Mouse (Mus musculus) cortical plate, adult 2 months (tissue): ENCODE results near the gene Gadd45g. TPM values are rescaled to one million over a fixed set of nuclear protein-coding genes. Genes with fewer than 3 reads are reported as not detected.

Experiments used
- H3K27ac ChIP-seq: fragments of 200-500 bp; 2 replicates; pipeline ENCODE4 v1.5.1; 2012; ENCODE audit warnings: low read length, control low read depth, inconsistent platforms; ENCODE audit not compliant: insufficient read depth
- H3K4me1 ChIP-seq: fragments of 200-500 bp; 2 replicates; pipeline ENCODE4 v1.6.1; 2011; ENCODE audit warnings: low read length; ENCODE audit not compliant: control insufficient read depth, insufficient read depth
- H3K4me3 ChIP-seq: fragments of 200-500 bp; 2 replicates; pipeline ENCODE4 v1.5.1; 2011; ENCODE audit warnings: mild to moderate bottlenecking, low read length, control low read depth; ENCODE audit not compliant: insufficient read depth
- CTCF ChIP-seq: fragments of 200-500 bp; IDR thresholded peaks from 2 replicates; pipeline ENCODE4 v1.5.1; 2011; ENCODE audit warnings: mild to moderate bottlenecking, control low read depth, low read length; ENCODE audit not compliant: insufficient read depth; ENCODE audit errors: extremely low read depth
- POLR2A ChIP-seq: fragments of 200-500 bp; IDR thresholded peaks from 2 replicates; pipeline ENCODE4 v1.6.1; 2011; ENCODE audit warnings: mild to moderate bottlenecking, low read length, control low read depth; ENCODE audit not compliant: insufficient read depth; ENCODE audit errors: extremely low read depth
- polyA plus RNA-seq: library from polyadenylated mRNA; depleted of rRNA; stranded (reverse); fragments of >200 nt; gene quantifications from 2 replicates; pipeline ENCODE4 v1.2.3, GENCODE M21; 2012; rRNA removed

The Gadd45g gene
- 38.0 and 41.9 TPM in 2 replicates for polyA plus RNA-seq

DNA sequence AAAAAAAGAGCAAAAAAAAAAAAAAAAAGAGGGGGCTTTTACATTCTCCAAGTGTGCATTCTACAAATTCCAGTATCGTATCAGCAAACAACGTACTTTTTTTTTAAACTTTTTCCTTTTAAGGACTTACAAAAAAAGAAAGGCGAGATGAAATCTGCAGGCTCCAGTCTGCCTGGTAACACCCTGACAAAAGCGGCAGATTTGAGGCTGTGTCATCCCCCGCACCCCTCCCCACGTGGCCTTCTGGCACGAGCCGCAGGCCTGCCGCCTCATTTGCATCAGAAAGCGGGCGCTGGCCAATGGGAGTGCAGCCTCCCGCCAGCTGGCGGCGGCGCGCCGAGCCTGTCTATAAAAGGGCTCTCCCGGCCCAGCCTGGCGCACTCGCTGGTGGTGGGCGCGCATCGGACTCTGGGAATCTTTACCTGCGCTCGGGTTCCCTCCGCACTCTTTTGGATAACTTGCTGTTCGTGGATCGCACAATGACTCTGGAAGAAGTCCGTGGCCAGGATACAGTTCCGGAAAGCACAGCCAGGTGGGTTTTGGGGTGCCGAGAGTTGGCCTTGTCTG is at the start of gene Gadd45g:
TSS of gene Gadd45g (plus strand) at position 378 of the 567 bp plus-strand sequence.
- Histone ChIP-seq H3K4me1 (0 out of 2 replicates have a peak, but pooled peaks cover 2% of the 10 kb centered on the region), H3K4me3 (peak within 1 kb of the TSS; percentile 80), H3K27ac (peak within 1 kb of the TSS; percentile 96)
- peak; percentile 99 for TF ChIP-seq POLR2A
- TF ChIP-seq CTCF = no peak

DNA sequence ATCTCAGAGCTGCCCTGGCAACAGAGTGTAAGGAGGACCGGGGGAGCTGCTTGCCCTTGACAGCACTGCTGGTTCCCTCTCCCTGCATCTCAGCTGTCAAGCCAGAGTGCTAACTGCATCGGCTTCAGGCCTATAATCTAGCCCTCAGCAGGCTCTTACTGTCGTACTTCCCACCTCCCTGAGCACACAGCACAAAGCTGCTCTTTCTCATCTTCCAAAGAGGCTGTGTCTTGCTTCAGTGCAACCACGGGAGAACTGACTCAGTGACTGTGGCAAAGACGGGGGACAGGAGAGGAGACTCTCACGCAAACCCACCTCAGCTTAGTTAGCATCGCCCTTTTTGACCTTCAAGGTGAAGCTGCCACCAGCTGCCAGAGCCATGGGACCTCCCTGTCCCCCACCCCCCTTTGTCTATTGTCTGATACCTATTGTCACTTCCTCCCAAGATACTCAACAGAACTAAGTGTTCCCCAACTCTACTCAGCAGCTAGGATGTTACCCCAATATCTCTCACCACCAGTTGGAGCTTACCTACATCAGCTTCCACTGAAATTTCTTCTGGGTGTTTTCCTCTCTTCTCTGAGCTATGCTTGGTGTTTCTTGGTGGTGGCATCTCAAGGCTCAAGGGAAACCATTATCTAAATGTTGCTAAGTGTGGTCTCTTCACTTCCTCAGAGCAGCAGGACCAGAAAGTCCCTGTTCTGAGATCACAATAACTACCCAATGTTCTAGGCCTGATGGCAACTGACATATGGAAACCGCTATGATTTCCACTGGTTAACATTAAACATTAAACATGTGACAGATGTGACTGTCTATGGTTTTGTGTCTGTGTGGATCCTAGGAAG is 48.4 kb upstream of the Gadd45g start:
- H3K4me3 ChIP-seq = no peak overlapping the region
- no peaks in the 10 kb centered on the region for H3K4me1 ChIP-seq
- H3K27ac ChIP-seq = no peak overlapping the region
- TF ChIP-seq CTCF (no peak), POLR2A (no peak)

DNA sequence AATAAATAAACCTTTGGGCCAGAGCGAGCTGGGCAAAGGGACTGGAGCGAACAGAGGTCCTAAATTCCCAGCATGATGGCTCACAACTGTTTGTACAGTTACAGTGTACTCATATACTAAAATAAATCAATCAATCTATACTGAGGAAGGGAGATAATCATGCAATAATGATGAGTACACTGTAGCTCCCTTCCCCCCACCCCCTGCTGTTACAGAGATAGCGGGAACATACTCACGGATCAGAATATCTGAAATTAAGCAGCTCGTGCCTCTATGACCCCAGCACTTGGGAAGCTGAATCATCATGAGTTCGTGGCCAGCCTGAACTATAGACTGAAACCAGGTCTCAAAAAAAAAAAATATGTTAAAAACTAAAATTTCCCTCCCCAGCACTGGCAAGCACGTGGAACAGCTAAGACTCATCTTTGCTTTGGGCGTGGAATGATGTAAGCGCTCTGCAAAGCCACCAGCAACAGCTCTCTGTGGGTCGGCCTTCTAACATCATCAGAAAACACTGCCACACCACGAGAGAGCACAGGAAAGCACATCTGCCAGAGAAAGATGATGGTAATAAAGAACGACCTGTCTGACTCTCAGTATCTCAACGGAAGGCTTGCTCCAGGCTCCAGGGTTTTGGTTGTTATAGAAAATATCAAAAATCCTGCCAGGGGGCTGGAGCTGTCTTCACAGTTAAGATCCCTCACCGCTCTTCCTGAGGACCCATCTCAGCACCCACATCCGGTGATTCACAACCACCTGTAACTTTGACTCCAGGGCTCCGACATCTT is 46.5 kb upstream of the Gadd45g start:
- Histone ChIP-seq H3K4me3 (no peak overlapping the region), H3K27ac (no peak overlapping the region), H3K4me1 (no peaks in the 10 kb centered on the region)
- no peak for TF ChIP-seq CTCF
- TF ChIP-seq POLR2A = no peak

DNA sequence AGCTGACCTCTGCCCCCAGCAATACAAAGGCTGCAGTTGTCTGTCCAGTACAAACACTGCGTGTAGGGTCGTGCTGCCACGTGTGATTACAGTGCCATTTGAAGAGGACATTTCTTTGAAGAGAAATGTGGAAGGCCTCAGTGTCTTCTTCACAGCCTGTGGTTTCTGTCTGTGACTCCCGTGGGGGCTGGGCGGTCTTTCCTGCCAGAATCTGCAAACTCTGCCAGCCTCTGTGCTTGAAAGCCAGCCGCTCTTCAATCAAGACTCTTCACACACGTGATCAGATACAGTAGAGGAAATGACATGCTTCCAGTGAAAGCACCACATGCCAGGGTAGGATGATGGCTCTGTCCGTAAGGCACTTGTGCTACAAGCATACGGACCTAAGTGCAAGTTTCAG is 45.6 kb upstream of the Gadd45g start:
- TF ChIP-seq POLR2A (no peak), CTCF (no peak)
- Histone ChIP-seq H3K27ac (no peak overlapping the region), H3K4me3 (no peak overlapping the region), H3K4me1 (peaks cover 2% of the 10 kb centered on the region; the same call in 1 of the 2 replicates)

DNA sequence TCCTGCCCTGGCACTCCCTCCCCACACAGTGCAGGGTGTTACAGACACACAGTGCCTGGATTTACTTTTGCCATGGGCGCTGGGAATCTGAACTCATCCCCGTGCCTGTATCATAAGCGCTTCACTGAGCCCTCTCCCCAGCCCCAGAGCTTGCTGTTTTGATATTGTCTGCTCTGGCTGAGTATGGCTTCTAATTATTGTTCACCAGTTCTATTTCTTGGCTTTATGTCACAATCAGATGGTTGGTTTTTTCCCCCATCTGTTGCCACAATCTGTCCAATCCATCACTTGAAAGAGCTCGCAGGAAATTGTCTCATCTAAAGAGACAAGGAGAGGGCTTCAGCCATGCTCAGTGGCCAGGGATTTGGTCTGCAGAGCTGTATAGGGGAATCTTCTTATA is 40.8 kb upstream of the Gadd45g start:
- peaks cover 4% of the 10 kb centered on the region; the same call in 1 of the 2 replicates for H3K4me1 ChIP-seq
- 0 out of 2 replicates have a peak overlapping the region, but pooled peaks have one; percentile 25 for H3K27ac ChIP-seq
- no peak overlapping the region for H3K4me3 ChIP-seq
- TF ChIP-seq POLR2A (no peak), CTCF (no peak)

DNA sequence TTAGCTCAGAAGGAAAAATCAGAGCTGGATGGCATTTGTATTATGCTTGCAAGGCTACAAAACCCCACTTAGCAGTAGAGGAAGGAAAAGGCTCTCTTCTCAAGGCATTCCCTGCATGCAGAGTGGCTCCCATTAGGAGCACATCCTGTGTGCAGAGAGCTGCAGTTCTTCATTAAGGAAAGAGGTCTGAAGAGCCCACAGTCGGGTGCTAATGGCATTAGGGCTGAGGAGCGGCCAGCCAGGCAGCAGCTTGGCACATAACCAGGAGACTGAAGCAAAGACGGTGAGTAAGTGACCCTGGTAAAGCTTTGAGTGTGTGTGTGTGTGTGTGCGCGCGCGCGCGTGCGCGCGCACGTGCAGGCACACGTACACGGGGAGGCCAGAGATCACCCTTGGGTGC is 40.3 kb upstream of the Gadd45g start:
- TF ChIP-seq CTCF = no peak
- no peak for TF ChIP-seq POLR2A
- Histone ChIP-seq H3K27ac (no peak overlapping the region), H3K4me3 (no peak overlapping the region), H3K4me1 (peaks cover 4% of the 10 kb centered on the region; the same call in 1 of the 2 replicates)

DNA sequence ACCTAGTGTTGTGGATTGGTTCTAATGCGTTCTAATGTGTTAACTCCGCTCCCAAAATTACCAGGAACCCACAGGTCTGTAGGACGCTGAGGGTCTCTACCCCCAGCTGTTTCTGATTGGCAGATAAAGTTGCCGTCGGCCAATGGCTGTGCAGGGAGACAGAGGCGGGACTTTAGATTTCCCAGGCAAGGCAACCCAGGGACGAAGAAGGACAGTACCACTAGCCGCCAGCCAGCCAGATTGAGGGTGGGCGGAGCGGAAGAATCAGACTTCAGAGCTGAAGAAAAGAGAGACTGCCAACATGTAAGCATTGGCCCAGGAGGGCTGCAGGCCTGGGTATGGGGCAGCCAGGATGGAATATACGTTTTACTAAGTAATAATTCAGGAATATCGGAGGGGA is 38.3 kb upstream of the Gadd45g start:
- no peak overlapping the region for H3K4me3 ChIP-seq
- H3K27ac ChIP-seq = no peak overlapping the region
- TF ChIP-seq CTCF = no peak
- TF ChIP-seq POLR2A = no peak
- H3K4me1 ChIP-seq = peaks cover 4% of the 10 kb centered on the region; the same call in 1 of the 2 replicates

DNA sequence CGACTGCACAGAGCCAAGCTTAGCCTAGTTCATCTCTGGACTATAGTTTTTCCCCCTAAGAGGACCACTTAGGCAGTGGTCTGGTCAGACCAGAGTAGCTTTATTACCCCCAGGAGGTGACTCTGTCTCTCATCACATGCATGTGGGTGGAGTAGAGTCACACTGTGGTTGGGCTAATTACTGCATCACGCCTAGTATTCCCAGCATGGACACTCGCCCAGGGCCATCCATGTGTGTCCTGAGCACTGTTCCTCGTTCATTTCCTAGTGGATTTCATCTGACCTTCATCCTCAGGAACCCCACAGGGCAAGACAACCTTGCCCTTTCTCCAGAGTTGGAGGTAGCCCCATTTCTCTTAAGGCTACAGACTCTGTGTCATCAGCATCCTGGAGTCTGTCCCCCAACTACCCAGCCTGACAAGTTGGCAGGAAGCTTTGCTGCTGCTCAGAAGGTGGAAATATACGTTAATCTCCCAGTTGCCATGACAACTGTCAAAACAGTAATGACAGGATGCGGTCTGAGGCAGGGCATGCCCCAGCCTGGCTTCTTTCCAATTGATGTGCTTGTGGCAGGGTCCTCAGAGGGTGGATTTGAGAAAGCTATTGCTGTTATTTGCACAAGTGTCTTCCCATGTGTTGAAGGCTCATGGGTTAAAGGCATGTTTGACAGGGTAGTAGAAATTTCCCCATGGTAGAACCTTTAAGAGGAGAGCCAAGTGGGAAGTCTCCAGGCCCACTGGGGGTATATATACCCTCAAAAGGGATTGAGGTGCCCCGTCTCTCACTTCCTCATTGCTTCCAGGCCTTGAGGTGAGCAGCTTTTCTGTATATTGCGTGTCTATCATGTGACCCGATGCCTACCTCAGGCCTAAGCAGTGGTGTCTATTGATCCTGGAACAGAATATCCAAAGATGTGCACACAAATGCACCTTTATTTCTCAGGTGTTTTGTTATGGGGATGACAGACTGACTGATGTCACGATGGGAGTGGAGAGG is 32.6 kb upstream of the Gadd45g start:
- TF ChIP-seq POLR2A (no peak), CTCF (no peak)
- peaks cover under 1% of the 10 kb centered on the region for H3K4me1 ChIP-seq
- no peak overlapping the region for H3K4me3 ChIP-seq

More for the DNA sequence above, 32.6 kb upstream of the Gadd45g start:
- no peak overlapping the region for H3K27ac ChIP-seq
